Mouse (Mus musculus): ENCODE results near the gene Mbd5. TPM values are rescaled to one million over a fixed set of nuclear protein-coding genes. Genes with fewer than 3 reads are reported as not detected.

Mbd5 gene
- total RNA-seq (2021), result 51.8 and 60.5 TPM in 2 replicates
- long read RNA-seq, partial matches to known transcripts, result 3 of 7 reads
- long read RNA-seq, other reads (novel, unspliced or antisense), result 2 of 7 reads

DNA sequence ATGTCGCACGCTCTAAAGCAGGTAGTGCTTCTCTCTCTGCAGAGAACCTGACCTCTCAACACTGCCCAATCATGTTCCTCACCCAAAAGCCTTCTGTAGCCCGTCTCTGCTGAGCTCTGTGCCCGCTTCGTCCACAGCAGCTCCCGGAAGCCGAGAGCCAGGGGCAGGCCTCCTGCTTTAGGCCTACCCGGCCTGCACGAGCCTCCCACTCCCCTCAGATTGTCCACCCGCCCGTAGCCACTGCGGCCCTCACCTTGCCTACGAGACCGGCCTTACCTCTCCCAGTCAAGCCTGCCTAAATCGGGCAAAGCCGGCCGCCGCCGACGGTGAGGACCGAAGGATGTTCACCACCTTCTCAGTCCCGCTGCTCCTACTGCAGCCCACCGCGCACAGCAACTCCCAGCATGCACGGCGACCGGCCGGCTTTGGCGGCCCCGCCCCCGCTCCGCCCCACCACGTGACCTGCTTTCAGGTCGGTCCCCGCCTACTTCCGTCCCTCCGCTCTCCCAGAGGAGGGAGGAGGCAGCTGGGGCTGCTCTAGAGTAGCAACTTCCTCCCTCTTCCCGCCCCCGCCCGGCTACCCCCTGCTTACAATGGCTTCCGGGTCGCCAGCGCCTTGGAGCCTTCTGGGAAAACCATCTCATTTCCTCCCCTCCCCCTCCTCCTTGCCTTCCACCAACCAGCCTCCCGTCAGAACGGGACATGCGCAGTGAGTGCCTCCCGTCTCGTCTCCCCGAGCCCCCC, at the start of gene Mbd5:
Mbd5 (plus strand) TSS at position 668 of the 744 bp plus-strand sequence.
- DNase-seq, result peak; percentile 99

- DNase-seq, result no peak
Observed at GRCm38 (mm10) chr2:48908866-48909265, 40.4 kb upstream of the Mbd5 start.

GRCm38 (mm10) chr2:48914185-48914584, 35.1 kb upstream of the Mbd5 start:
- no peak for DNase-seq

GRCm38 (mm10) chr2:48915832-48916231, 33.5 kb upstream of the Mbd5 start:
- DNase-seq, result no peak

- DNase-seq, result no peak
Observed at GRCm38 (mm10) chr2:48935058-48935457, 14.2 kb upstream of the Mbd5 start.

DNA sequence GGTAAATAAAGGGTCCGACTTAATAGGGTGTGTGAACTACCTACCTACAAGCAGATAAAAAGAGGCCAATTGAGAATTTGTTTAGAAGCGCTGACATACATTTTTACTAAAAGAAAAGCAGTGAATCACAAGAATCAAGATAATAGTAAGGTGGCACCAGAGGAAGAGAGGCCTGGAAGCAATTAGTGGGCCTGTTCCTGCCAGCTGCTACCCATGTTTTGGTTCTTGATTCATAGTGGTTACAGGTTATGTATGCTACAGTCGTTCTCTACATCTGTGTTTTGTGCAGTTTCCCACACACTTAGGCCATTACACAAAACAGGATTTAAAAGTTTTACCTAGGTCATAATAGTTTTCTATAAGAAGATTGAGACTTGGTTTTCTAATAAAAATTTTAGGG, 1.5 kb upstream of the Mbd5 start:
- DNase-seq, result no peak

DNA sequence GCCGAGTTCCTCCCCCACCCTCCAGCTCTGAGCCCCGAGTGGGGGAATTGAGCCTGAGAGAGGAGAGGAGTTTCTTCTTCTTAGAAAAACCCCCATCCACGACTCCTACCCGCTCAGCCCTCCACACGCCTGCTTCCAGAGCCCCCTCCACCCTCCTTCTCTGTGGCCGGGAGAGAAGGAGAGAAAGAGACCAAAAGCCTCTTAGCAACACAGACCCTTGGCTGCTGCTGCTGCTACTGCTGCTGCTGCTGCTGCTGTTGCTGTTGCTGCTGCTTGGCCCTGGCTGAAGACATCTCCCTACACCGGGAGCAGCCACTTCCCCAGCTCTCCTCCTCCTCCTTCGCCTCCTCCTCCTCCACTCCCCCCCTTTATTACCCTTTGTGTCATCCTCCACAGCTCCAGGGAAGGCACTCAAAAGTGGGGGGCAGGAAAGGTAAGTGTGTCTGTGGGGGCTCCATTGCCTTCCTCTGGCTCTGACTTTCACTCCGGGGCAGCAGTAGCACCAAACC, 489 bp downstream of the Mbd5 start:
- DNase-seq, result peak; percentile 34

GRCm38 (mm10) chr2:48950252-48950315, 776 bp downstream of the Mbd5 start, which contains the start of gene Orc4:
Gene Orc4 (minus strand): TSS chr2:48950277.
- DNase-seq, result no peak

- no peak for DNase-seq
Observed at GRCm38 (mm10) chr2:48950316-48950880, 1.1 kb downstream of the Mbd5 start.

DNA sequence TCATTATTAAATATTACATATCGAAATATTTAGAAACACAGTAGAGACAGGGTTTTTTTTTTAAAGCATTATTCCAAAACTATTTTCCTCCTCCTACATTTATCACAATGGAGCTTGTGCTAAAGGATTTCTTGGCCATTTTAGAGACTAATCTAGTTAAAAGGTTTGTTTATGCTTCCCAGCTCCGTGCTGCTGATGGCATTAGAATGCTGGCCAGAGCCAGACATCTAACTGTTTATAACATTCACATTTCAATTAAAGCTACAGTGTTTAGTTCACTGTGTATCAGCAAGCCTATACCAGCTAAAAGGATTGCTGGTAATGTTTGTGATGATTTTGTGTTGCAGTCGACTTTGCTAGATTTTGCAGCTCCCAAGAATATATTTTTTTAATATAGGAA, 7.3 kb downstream of the Mbd5 start:
- DNase-seq, result no peak

- DNase-seq, result no peak
Observed at GRCm38 (mm10) chr2:48978920-48979319, 29.6 kb downstream of the Mbd5 start.

- no peak for DNase-seq
Observed at GRCm38 (mm10) chr2:48990322-48990721, 41.0 kb downstream of the Mbd5 start.

- no peak for DNase-seq
Observed at GRCm38 (mm10) chr2:49040481-49040880, 91.2 kb downstream of the Mbd5 start.

DNA sequence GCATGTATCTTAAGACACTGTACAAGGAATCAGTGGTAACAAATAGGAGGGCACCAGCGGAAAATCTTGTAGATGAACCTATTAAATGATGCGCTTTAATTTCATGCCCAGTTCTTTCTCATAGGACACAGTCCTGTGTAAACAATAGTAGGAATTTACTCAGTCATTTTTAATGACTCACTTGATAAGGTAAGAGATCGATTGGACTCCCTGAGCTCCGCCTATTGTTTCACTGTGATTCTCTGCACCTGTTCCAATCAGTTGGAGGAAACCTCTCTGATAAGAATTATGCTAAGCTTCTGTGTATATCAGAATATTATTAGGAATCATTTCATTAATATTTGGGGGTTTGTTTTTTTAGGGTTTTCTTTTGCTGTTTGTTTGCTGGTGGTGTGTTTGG, 100.7 kb downstream of the Mbd5 start:
- no peak for DNase-seq

GRCm38 (mm10) chr2:49067886-49068285, 118.6 kb downstream of the Mbd5 start:
- no peak for DNase-seq

GRCm38 (mm10) chr2:49084966-49085365, 135.7 kb downstream of the Mbd5 start:
- no peak for DNase-seq

GRCm38 (mm10) chr2:49090771-49091170, 141.5 kb downstream of the Mbd5 start:
- no peak for DNase-seq

DNA sequence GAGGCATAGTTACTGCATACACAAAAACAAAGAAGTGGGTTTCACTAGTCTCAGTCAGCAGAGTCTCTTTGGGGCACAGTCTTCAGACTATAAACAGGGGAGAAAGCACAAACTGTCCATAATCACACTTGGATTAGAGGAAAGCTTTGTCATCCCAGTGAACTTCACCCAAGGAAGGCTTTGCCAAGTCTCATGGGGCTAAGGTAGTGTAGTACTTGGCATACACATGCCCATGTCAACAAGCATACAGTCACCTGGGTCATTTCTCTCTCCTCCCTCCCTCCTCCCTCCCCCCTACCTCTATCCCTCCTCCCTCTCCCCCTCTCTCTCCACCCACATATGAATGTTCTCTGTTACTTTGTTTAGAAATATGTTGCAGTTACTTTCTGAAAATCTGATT, 147.5 kb downstream of the Mbd5 start:
- no peak for DNase-seq

GRCm38 (mm10) chr2:49108906-49109305, 159.6 kb downstream of the Mbd5 start:
- DNase-seq, result no peak

GRCm38 (mm10) chr2:49119875-49120274, 170.6 kb downstream of the Mbd5 start:
- no peak for DNase-seq

DNA sequence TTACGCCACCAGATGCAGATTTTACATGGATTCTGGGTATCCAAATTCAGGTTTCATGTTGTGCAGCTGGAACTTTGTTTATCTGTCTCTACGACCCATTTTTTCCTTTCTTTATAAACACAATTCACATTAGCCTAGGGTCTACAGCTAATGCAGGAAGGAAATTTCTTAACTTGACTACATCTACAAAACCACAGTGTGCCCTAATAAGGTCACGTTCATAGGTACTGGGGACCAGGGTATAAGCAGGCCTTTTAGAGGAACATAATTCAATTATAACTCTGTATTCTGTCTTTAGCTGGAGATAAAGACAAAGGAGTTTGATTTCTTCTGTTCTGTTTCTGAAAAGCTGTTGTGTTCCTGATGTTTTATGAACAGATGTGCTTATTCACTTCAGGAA, 172.3 kb downstream of the Mbd5 start:
- no peak for DNase-seq

DNA sequence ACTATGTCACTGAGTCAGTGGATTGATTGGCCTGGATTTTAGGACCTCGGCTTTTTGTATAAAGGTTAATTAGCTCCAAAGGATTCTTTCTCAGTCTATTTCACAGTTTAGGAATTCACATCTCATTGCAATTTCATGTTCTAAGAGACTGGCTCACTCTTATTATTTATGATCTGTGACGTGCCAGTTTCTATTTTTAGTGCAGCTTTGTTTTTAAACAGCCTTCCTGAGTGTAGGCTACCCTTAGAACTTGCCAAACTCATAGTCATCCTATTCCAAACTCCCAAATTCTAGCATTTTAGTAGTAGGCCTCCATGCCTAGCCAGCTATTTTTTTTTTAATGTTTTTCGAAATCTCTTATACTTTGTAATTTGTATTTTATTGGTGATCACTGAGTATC, 192.9 kb downstream of the Mbd5 start:
- DNase-seq, result no peak

GRCm38 (mm10) chr2:49153649-49154048, 204.3 kb downstream of the Mbd5 start:
- DNase-seq, result no peak

DNA sequence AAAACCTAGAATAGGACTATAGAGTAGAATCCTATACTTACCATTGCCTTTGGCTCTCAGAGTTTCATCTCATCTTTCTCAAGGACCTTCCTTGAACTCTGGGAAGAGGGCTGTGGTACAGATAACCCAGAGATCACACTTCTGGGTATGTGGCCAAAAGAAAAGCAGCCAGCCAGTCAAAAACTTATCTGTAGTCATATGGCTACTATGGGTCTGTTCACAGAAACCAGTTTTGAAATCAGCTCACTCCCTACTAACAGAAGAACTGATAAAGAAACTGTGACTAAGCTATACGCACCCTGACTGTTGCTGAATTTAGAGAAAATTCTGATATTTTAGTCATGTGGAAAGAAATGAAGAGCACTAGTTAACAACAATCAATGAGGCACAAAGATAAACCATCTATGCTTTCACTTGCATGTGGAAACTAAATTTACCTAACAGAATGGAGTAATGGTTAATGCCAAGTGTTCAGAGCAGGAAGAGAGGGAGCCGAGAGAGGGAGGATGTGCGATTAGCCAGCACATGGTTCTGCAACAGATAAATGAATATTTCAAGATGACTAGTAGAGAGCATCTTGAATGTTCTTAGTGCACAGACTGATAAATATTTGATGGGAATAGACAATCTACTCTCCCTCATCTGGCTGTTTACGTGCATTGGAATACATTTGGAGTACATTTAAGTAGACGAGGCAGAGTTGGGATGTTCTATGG, 211.1 kb downstream of the Mbd5 start:
- no peak for DNase-seq

All from adrenal gland, postnatal 25 days (tissue).